Mouse (Mus musculus) forebrain, embryonic 16.5 days (tissue): ENCODE data around the gene Ubc. TPM values are rescaled to one million over a fixed set of nuclear protein-coding genes. Genes with fewer than 3 reads are reported as not detected.

Experiments used
- ATAC-seq: fragments of 200-750 bp; cut with Nextera tagmentation; 2 replicates; pipeline ENCODE4 v1.8.0; 2017; ENCODE audit warnings: mild to moderate bottlenecking, moderate library complexity
- H3K27ac ChIP-seq: fragments of 300-500 bp; sonication (generic); 2 replicates; pipeline ENCODE4 v1.5.1; 2014; ENCODE audit warnings: low read length, control low read depth
- H3K27me3 ChIP-seq: fragments of 300-500 bp; sonication (generic); replicated peaks from 2 replicates; pipeline ENCODE4 v1.6.1; 2014; ENCODE audit warnings: low read length; ENCODE audit not compliant: control insufficient read depth, insufficient read depth
- H3K36me3 ChIP-seq: fragments of 300-500 bp; sonication (generic); 2 replicates; pipeline ENCODE4 v1.6.1; 2014; ENCODE audit not compliant: control insufficient read depth, insufficient read depth
- H3K4me1 ChIP-seq: fragments of 300-500 bp; sonication (generic); replicated peaks from 2 replicates; pipeline ENCODE4 v1.6.1; 2014; ENCODE audit warnings: low read length; ENCODE audit not compliant: control insufficient read depth, insufficient read depth
- H3K4me2 ChIP-seq: fragments of 300-500 bp; sonication (generic); 2 replicates; pipeline ENCODE4 v1.6.1; 2014; ENCODE audit warnings: mild to moderate bottlenecking, low read length, control low read depth
- H3K4me3 ChIP-seq: fragments of 300-500 bp; sonication (generic); replicated peaks from 2 replicates; pipeline ENCODE4 v1.5.1; 2014; ENCODE audit warnings: mild to moderate bottlenecking, low read length, control low read depth
- H3K9ac ChIP-seq: fragments of 300-500 bp; sonication (generic); replicated peaks from 2 replicates; pipeline ENCODE4 v1.6.1; 2014; ENCODE audit warnings: low read depth, low read length, control low read depth
- H3K9me3 ChIP-seq: fragments of 300-500 bp; sonication (generic); 2 replicates; pipeline ENCODE4 v1.6.1; 2016; ENCODE audit warnings: low read length; ENCODE audit not compliant: control insufficient read depth
- WGBS: fragments of 180-500 bp; shearing (Covaris S2); extraction: QIAGEN DNeasy Blood & Tissue Kit; methylation state at CpG from one replicate; pipeline ENCODE4 v1.1.7; 2014; 5-methylcytosine and 5-hydroxymethylcytosine counted together
- polyA plus RNA-seq: library from polyadenylated mRNA; unstranded; fragments of >200 nt; fragmentation: Nextera tagmentation; extraction: Ambion mirVana; gene quantifications from 2 replicates; pipeline ENCODE4 v1.2.1, GENCODE M21; 2015

Gene Ubc
- polyA plus RNA-seq, 1 experiment from 2014 or later = 1,372 TPM

DNA sequence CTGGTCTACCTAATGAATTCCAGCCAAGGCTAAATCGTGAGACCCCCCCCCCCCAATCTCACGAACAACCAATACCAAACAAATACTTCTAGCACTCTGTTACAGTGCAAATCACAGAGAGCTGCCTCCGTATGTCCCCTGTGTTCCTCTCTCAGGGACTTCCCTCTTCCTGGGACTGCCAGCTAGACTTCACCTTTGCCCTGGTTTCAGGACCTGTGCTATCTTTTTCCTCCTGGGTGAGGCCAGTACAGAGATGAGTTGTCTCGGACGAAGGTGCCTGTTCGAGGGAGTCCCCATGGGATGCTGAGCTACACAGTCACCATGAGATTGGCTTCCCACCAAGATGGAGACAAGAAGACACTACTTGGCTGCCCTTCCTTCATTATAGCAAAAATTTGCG lies 41.9 kb downstream of the Ubc start:
- no peak overlapping the region for H3K9ac ChIP-seq
- no peaks in the 10 kb centered on the region for H3K9me3 ChIP-seq
- H3K36me3 ChIP-seq = no peaks in the 10 kb centered on the region
- 71% methylated on average over 7 of the region's 7 CpGs for WGBS
- no peaks in the 10 kb centered on the region for H3K27me3 ChIP-seq
- no peak overlapping the region for H3K27ac ChIP-seq
- no peak for ATAC-seq
- no peaks in the 10 kb centered on the region for H3K4me1 ChIP-seq
- H3K4me2 ChIP-seq = no peak overlapping the region
- H3K4me3 ChIP-seq = no peak overlapping the region

DNA sequence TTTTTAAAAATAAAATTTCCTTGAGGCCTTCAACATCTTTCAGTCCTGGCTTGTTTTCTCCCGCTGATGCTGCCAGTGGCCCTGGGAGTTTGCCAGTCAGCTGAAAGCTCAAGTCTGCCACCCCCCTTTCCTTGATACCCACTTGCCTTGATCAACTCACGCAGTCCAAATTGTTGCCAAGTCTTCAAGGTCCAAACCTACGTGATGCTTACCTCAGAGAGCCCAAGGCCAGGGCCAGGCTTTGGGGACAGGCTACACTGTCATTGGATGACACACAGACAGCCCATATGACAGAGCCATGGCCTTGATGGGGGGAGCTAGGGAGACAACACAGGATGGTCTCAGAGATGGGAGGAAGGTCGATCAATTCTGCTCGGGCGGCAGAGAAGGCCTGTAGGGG lies 45.7 kb downstream of the Ubc start:
- no peaks in the 10 kb centered on the region for H3K36me3 ChIP-seq
- H3K27ac ChIP-seq = no peak overlapping the region
- no peak for ATAC-seq
- no peaks in the 10 kb centered on the region for H3K27me3 ChIP-seq
- WGBS = 89% methylated on average over 6 of the region's 6 CpGs
- no peaks in the 10 kb centered on the region for H3K9me3 ChIP-seq
- no peak overlapping the region for H3K4me3 ChIP-seq
- H3K4me2 ChIP-seq = no peak overlapping the region
- H3K4me1 ChIP-seq = peaks cover 23% of the 10 kb centered on the region
- H3K9ac ChIP-seq = no peak overlapping the region

DNA sequence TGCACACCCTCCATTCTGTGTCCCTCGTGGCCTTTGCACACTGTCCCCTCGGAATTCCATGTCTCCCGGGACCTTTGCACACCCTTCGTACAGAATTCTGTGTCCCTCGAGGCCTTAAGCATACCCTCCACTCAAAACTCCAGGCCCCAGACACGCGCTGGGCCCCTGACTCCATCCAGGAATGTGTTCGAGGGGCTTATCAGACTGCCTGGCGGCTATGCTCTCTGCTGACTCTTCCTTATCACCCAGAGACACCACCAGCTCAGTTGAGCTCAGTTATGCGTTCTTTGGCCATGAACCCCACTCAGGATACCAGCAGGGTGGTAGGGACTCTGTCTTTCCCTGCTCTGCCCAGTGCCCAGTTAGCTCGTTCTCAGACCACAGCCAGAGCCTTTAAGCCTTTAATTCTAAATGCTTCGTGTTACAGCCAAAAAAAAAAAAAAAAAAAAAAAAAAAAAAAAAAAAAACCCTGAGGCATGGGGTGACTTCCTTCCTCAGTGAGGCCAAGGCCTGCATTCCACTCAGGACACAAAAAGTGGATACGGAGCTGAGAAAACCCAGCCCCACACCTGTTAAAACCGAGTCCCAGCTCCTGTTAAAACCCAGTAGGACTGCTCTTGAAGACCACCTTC lies 48.4 kb downstream of the Ubc start:
- H3K27me3 ChIP-seq = no peaks in the 10 kb centered on the region
- H3K9me3 ChIP-seq = no peaks in the 10 kb centered on the region
- peak overlapping the region; percentile 61 for H3K4me3 ChIP-seq
- no peak; the same call in 1 of the 2 replicates for ATAC-seq
- 64% methylated on average over 14 of the region's 14 CpGs for WGBS
- H3K4me2 ChIP-seq = peak overlapping the region; percentile 92
- H3K36me3 ChIP-seq = no peaks in the 10 kb centered on the region
- H3K27ac ChIP-seq = no peak overlapping the region
- peak overlapping the region; percentile 75 for H3K9ac ChIP-seq
- H3K4me1 ChIP-seq = peaks cover 27% of the 10 kb centered on the region

DNA sequence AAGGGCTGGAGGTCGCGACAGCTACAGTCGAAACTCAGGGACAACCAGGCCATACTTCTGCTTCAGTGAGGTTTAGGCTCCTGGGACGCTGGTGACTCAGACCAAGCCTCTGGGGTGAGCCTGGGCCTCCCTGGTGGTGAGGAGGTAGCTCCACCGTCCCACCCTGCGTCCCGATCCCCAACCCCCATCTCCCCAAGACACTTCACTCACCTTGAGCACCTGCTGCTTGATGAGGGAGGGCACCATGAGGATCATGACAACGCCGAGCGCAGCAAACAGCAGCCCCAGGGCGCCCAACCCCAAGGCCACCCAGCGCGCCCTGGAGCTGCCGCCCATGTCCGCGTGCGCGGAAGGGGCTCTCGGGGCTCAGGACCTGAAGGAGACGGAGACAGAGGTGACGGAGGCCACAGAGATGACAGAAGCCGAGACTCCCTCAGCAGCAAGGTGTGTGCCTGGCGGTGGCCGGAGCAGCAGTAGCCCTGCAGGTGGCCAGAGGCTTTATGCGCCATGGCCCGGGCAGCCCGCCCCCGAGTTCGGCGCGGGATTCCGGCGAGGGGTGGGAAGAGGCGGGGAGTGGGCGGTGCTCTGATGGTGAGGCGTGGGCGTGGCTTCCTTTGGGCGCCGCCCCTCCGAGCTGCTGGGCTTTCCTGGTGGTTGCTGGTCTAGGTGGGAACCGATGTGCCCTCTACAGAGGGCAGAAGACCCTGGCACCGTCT lies 49.3 kb downstream of the Ubc start, which contains the start of gene Scarb1:
Scarb1 (minus strand) TSS at position 548 of the 716 bp plus-strand sequence.
- H3K4me2 ChIP-seq = peak within 1 kb of the TSS; percentile 92
- under 1% methylated on average over 42 of the region's 42 CpGs for WGBS

DNA sequence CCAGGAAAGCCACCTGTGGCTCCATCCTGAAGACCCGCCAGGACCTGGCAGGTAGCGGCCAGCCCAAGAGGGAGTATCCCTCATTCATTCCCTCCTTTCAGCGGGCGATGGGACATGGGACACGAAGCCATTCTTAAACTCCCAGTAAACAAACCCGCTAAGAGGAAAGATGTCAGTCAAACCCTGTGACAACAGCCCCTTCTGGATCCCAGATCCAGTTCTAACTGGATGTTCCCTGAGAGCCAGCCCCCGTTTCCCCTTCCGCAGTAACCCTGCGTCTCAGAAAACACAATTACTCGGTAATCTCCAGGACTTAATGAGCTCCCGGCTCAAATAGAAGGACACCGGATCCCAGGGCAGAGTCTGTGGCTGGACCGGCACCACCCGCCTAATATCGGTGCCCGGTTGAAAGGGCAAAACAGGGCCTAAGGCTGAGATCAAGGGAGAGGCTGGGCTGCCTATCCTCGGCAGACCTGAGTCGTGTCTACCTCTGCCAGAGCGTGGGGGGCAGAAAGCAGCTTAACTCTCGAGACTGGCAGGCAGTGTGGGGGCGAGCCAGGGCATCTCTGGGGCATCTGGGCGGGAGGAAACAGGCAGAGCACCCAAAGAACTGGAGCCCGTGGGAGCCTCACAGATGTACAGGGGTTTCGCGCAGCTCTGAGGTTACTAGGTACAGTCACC lies 50.0 kb downstream of the Ubc start:
- Histone ChIP-seq H3K27ac (no peak overlapping the region), H3K4me3 (peak overlapping the region; percentile 61), H3K9ac (peak overlapping the region; percentile 75), H3K36me3 (no peaks in the 10 kb centered on the region), H3K4me2 (peak overlapping the region; percentile 92), H3K4me1 (peaks cover 27% of the 10 kb centered on the region), H3K9me3 (no peaks in the 10 kb centered on the region), H3K27me3 (no peaks in the 10 kb centered on the region)
- ATAC-seq = peak; percentile 29
- 3% methylated on average over 22 of the region's 25 CpGs for WGBS

More for the DNA sequence above, 49.3 kb downstream of the Ubc start, which contains the start of gene Scarb1:
- H3K27ac ChIP-seq = no peak within 1 kb of the TSS
- ATAC-seq = peak; percentile 83
- H3K4me3 ChIP-seq = peak within 1 kb of the TSS; percentile 61
- no peaks in the 10 kb centered on the region for H3K36me3 ChIP-seq
- H3K9me3 ChIP-seq = no peaks in the 10 kb centered on the region
- H3K4me1 ChIP-seq = peaks cover 27% of the 10 kb centered on the region
- no peaks in the 10 kb centered on the region for H3K27me3 ChIP-seq
- H3K9ac ChIP-seq = peak within 1 kb of the TSS; percentile 75

DNA sequence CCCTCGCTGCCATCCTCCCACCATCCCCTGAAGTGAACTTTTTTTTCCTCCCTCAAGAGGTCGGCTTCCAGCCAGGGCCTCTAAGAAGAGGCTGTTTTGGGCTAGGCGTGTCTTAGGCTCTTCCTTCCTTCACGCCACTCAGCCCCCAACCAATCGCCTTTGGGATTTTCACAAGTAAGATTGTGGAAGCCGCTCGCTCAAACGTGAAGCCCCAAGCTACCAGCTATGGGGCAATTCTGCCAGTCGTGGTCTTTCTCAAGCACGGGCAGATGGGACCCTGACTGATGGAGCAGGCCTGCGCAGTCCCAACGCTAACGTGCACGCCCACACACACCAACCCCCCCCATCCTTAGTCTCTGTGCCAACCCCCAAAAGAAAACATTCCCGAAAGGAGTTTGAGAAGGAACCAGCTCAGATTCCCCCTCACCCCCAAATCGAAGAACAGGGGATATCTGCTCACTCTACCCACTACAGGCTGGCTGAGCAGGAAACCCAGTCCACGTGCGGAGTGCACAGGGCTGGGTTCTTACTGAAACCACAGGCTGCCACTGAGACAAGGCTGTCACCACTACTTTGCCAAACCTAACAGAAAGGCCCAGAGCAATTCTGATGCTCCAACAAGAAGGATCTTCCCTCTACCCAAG lies 50.8 kb downstream of the Ubc start:
- Histone ChIP-seq H3K27ac (no peak overlapping the region), H3K4me2 (peak overlapping the region; percentile 92), H3K27me3 (no peaks in the 10 kb centered on the region), H3K4me3 (peak overlapping the region; percentile 61), H3K4me1 (peaks cover 27% of the 10 kb centered on the region), H3K9me3 (no peaks in the 10 kb centered on the region), H3K9ac (no peak overlapping the region; the same call in 1 of the 2 replicates), H3K36me3 (no peaks in the 10 kb centered on the region)
- WGBS = 4% methylated on average over 18 of the region's 18 CpGs
- no peak for ATAC-seq

DNA sequence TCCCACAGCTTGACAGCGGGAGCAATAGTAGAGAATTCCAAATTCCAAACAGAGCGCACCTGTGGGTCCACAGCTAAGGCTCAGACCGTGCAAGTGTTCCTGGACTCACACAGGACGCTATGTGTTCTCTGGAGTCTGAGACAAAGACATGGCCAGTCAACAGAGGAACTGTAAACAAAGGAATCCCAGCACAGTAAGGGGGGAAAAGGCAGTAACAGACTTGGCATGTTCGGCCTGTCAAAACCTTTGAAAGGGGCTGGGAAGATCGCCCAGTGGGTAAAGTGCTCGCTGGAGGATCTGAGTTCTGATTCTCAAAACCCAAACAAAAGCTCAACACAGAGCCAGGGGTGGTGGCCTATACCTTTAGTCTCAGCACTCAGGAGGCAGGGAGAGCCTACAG lies 52.5 kb downstream of the Ubc start:
- Histone ChIP-seq H3K27me3 (no peaks in the 10 kb centered on the region), H3K9ac (no peak overlapping the region), H3K4me2 (no peak overlapping the region), H3K4me1 (peaks cover 27% of the 10 kb centered on the region), H3K9me3 (no peaks in the 10 kb centered on the region), H3K4me3 (no peak overlapping the region), H3K36me3 (no peaks in the 10 kb centered on the region), H3K27ac (no peak overlapping the region)
- WGBS = 49% methylated on average over 7 of the region's 7 CpGs
- no peak for ATAC-seq

DNA sequence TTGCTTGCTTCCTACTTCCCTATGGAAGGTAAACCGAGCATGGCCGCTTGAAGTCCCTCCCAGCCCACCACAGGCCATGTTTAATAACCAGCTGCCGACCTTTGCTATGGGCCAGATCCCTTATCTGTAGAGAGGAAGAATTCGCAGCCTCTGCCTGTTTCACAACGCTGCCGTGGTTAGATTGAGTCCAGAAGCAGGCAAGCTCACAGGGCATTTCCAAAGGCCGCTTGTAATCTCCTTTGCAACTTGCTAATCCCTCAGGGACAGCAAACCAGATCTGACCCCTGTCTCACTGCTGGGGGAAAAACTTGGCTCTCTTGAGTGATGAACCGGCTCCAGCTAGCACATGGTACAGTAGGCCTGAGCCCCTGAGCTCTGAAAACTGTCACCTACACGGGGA lies 53.0 kb downstream of the Ubc start:
- 57% methylated on average over 9 of the region's 9 CpGs for WGBS
- Histone ChIP-seq H3K9ac (no peak overlapping the region), H3K27ac (no peak overlapping the region)

More for the DNA sequence above, 53.0 kb downstream of the Ubc start:
- H3K9me3 ChIP-seq = no peaks in the 10 kb centered on the region
- ATAC-seq = no peak
- no peaks in the 10 kb centered on the region for H3K27me3 ChIP-seq
- H3K4me1 ChIP-seq = peaks cover 27% of the 10 kb centered on the region
- no peak overlapping the region for H3K4me2 ChIP-seq
- no peak overlapping the region for H3K4me3 ChIP-seq
- H3K36me3 ChIP-seq = no peaks in the 10 kb centered on the region
